Mouse (Mus musculus) heart, adult 2 months (tissue): Measurements from ENCODE around the gene Nfe2l2.

Experiments
- CTCF ChIP-seq: fragments of 200-600 bp; IDR thresholded peaks from 2 replicates; pipeline ENCODE4 v1.8.1; 2022; ENCODE audit warnings: antibody characterized with exemption, mild to moderate bottlenecking, moderate library complexity
- EP300 ChIP-seq: fragments of 200-500 bp; IDR thresholded peaks from 2 replicates; pipeline ENCODE4 v1.6.1; 2011; ENCODE audit warnings: low read depth, low read length, control low read depth; ENCODE audit not compliant: insufficient read depth
- POLR2A ChIP-seq: fragments of 200-500 bp; IDR thresholded peaks from 2 replicates; pipeline ENCODE4 v1.6.1; 2011; ENCODE audit warnings: mild to moderate bottlenecking, low read depth, low read length, control low read depth; ENCODE audit not compliant: insufficient read depth

DNA sequence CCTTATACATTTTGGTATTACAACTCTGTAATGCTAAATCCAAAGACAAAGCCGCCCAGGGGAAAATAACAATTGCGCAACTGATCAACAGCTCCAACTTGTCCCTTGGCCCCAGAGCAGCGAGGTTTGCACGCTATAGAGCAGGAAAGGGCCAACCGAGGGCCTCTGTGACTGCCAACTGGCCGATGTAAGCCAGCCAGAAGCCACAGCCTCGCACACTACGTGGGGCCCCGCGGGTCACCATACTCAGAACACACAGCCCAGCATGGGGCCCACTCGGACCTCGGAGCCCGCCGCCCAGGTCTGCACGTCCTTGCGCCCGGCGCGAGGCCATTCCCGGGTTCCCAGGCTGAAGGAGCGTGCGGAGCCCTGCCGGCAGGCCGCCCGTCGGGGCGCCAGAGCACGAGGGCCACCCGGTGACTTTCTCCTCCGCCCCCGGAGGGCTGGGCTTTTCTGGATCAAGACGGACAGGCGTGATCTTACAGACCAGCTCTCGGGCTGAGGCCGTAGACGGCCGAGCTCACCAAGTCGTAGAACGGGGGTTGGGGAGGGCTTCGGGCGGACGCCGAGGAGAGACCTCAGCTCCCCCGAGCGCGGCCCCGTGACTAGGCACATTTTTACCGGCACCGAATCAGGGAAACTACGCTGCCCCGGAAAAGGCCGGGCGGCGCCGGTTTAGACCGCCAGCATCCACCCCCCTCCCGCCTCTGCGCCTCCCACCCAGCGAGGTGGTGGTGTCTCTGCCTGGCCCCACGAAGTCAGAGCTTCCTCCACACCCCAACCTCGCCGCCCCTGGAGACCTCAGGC, 863 bp downstream of the Nfe2l2 start:
- peak; percentile 16; the same call in 1 of the 2 replicates for TF ChIP-seq CTCF
- TF ChIP-seq POLR2A: peak; percentile 82
- TF ChIP-seq EP300: peak; percentile 86
